Mouse (Mus musculus): ENCODE data around the gene Tmx2. TPM values are rescaled to one million over a fixed set of nuclear protein-coding genes. Genes with fewer than 3 reads are reported as not detected.
A peak's percentile ranks its signal among the peaks of the same experiment; 100 is the strongest.
"Not testable (repeated sequence)": the region's sequence is repeated elsewhere in the genome, so short reads cannot be mapped to it uniquely, and the experiment has no call there.

Gene Tmx2
- 20.9 to 31.5 TPM (median 22.4 TPM) in 3 replicates for total RNA-seq (2017)

- no peak for ATAC-seq (replicated peaks; ENCODE audit: insufficient number of reproducible peaks, low FRiP score, low TSS enrichment, poor library complexity, severe bottlenecking)
Measured at GRCm38 (mm10) chr2:84679016-84679415, at the start of gene Tmx2. TSS of gene Tmx2 (minus strand) at chr2:84679140.

DNA sequence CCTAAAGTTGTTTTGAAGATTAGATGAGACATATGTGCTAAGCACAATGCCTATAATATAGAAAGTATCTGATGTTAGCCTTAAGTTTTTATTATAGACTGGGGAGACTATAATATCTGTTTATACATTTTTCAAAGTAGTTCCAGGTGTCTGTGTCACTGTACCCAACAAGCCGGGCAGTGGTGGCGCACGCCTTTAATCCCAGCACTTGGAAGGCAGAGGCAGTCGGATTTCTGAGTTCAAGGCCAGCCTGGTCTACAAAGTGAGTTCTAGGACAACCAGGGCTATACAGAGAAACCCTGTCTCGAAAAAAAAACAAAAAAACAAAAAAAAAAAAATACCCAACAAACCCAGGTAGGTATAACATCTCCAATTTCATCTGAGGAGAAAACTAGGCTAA lies 49.3 kb upstream of the Tmx2 start:
- not testable (repeated sequence) for ATAC-seq (replicated peaks; ENCODE audit: insufficient number of reproducible peaks, low FRiP score, low TSS enrichment, poor library complexity, severe bottlenecking)

GRCm38 (mm10) chr2:84727172-84727858 lies 48.4 kb upstream of the Tmx2 start, which contains the start of gene Clp1:
TSS of gene Clp1 (minus strand) at chr2:84727350.
- ATAC-seq (replicated peaks; ENCODE audit: insufficient number of reproducible peaks, low FRiP score, low TSS enrichment, poor library complexity, severe bottlenecking), result peak; percentile 98

DNA sequence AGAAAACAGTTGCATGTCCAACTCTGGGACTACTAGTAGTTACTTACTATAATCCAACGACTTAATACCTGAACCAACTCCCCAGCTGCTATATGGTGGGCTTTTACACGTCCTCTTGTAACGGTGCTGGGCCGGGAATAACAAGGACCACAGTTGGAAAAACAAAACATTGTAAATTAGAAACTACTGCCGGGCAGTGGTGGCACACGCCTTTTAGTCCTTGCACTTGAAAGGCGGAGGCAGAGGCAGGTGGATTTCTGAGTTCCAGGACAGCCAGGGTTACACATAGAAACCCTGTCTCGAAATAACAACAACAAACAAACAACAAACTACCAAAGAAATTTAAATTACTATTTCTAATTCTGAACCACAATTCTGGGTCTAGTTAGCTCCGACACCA lies 47.8 kb upstream of the Tmx2 start:
- no peak for ATAC-seq (replicated peaks; ENCODE audit: insufficient number of reproducible peaks, low FRiP score, low TSS enrichment, poor library complexity, severe bottlenecking)

DNA sequence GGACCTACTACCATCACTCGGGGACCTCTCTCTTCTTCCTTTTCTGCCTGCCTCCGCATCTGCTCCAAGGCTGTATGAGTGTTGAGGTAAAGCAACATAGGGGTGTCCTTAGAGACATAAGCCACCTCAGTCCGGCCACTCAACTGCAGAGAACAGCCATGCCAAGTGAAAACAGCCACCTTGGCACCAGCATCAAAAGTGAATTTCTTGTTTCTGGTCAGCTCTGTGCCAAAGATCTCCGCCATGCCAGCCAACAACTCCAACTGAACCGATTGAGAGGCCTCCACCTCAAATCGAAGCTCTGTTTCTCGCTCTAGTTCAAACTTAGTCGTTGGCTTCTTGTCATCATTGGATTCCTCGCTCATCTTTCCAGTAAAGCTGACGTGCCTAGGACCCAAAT lies 46.8 kb upstream of the Tmx2 start:
- ATAC-seq (replicated peaks; ENCODE audit: insufficient number of reproducible peaks, low FRiP score, low TSS enrichment, poor library complexity, severe bottlenecking), result no peak

DNA sequence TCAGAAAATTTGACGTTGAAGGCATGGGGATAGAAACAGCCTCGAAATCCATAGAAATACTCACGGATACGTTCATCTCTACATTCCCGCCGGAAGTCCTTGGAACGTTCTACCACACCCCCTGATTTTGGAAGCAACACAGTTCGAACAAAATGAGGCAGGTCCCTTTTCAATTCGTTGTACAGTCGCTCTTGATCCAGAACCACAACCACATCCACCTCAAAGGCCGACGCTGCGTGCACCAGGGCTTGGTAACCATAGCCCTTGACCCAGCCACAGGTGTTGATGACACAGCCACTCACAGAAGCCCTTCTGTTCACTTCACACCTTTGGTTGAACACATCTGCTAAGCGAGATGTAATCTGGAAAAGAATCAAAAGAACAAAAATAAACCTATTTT lies 44.9 kb upstream of the Tmx2 start:
- no peak for ATAC-seq (replicated peaks; ENCODE audit: insufficient number of reproducible peaks, low FRiP score, low TSS enrichment, poor library complexity, severe bottlenecking)

DNA sequence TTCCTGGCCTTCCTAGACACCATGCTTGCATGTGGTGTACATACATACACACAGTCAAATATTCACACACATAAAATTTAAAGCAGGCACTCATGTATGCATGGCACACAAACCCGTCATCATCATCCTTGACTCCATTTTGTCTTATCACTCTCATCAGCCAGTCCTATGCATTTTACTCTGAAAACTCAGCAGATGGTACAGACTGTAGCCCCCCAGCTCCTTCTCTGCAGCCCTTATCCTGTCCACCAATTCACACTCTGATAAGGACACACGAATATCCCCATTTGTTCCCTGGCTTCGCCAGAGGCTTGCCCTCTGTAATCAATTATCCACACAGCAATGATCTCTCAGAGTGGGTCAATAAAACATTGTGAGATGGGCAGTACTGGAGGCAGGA lies 42.2 kb upstream of the Tmx2 start:
- ATAC-seq (replicated peaks; ENCODE audit: insufficient number of reproducible peaks, low FRiP score, low TSS enrichment, poor library complexity, severe bottlenecking), result no peak

DNA sequence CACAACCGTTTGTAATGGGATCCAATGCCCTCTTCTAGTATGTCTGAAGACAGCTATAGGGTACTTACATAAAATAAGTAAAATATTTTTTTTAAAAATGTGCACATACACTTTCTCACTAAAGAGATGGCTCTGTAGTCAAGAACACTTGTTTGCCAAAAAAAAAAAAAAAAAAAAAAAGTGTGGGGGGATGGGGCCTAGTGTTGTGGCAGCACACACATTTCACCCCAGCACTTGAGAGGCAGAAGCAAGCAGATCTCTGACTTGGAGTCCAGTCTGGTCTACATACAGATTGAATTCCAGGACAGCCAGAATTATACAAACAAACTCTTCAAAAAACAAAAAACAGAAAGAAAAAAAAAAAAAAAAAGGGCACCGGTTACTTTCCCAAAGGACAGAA lies 41.8 kb upstream of the Tmx2 start:
- ATAC-seq (replicated peaks; ENCODE audit: insufficient number of reproducible peaks, low FRiP score, low TSS enrichment, poor library complexity, severe bottlenecking), result no peak

GRCm38 (mm10) chr2:84717357-84717756 lies 38.4 kb upstream of the Tmx2 start:
- ATAC-seq (replicated peaks; ENCODE audit: insufficient number of reproducible peaks, low FRiP score, low TSS enrichment, poor library complexity, severe bottlenecking), result no peak

DNA sequence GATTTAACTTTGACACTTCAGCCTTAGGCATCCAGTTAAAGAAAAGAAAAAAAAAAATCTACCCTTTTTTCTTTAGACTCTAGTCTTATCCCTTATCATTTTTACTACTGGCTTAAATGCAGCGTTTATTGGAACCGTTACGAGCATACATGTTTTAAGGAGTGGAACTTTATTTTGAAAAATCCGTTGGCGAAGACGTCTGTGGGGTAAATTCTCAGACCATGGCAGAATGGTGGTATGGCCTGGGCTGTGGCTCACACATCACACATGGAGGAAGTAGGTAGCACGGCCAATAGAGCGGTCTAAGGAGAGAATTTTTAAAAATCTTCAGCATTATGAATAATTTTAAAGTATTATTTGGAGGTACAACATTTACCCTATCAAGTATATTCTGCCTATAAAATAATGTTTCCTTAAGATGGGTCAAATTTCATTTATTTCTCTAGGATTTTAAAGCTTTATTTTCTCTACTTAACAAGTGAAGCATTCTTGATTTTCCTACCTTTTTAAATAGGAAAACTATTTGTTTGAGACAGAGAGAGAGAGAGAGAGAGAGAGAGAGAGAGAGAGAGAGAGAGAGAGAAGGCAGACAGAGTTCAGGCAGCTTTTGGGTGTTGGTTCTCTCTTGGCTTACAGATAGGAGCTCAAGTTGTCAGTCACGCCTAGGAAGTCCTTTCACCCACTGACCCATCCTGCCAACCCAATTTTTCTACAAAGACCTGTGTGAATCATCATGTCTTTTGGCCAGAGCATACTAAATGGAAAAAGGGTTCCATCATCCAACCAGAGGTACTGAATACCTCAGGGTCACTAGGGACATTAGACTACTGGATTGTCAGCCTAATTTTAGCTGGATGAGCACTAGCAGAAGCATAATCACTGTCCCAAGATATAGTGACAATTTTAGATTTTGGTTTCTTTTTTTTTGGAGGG lies 37.7 kb upstream of the Tmx2 start:
- ATAC-seq (replicated peaks; ENCODE audit: insufficient number of reproducible peaks, low FRiP score, low TSS enrichment, poor library complexity, severe bottlenecking), result no peak

DNA sequence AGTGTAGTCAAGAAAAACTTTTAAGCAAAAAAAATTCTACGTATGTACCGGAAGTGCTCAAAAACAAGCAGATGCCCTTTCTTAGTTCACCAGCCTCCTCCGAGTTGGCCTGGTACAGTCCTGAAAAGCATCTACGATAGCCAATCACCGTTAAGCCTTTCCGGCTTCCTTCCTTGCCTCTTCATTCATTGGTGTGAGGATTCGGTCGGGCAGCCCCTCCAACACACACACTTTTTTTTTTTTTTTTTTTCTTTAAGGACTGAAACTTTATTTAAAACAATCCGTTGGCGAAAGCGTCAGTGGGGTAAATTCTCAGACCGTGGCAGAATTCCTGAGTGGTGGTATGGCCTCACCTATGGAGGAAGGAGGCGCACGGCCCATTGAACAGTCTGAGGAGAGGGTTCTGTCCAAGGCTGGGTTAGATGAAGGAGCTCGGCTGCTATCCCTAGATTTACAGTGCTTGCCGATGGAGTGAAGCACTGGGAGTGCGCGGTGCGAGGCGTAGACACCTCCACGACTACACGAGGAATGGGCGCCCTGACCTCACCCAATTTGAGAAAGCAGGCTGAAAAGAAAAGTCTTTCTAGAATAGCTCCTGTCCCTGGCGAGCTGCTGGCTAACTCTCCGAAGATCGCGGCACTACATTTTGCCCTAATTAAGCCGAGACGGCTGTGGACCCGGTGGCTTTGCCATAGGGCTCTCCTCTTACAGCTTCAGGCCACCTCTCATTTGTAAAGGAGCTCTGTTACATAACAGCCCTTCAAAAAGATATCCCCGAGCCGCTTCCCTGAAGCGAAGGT lies 36.8 kb upstream of the Tmx2 start:
- ATAC-seq (replicated peaks; ENCODE audit: insufficient number of reproducible peaks, low FRiP score, low TSS enrichment, poor library complexity, severe bottlenecking), result peak; percentile 94

DNA sequence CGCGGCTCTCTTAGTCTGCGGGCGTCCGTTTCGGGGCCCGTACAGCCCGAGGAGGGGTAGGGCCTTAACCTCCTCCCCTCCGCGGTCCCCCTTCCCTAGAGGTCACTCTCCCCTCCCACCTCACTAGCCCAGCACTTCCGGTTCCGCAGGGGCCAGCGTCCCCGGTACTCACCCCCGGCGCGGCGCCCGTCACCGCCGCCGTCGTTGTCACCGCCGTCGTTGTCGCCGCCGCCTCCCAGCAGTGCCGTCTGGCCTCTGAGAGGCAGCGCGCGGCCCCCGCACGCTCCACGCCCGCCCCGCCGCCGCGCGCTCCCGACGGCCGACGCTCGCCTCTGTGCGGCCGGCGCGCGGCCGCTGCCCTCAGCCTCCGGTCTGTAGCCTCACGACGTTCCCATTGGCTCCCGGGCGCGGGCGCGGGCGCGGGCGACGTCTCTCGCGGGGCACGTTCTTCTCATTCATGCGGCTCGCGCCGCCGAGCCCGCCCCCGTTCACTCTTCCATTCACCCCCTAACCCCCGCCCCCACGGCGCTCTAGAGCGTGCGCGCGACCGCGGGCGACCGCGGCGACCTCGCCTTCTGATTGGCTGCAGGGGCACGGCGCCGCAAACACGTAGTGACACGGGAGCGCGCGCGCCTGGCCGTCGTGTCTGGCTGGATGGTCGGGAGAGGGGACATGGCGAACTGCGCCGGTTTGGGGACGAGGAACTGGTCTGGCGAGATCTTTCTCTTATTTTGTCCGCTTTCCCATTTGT lies 36.0 kb upstream of the Tmx2 start, which contains the start of gene Zdhhc5:
Gene Zdhhc5, minus strand, starts transcription at position 370 of the 751 bp plus-strand sequence.
- peak; percentile 85 for ATAC-seq (replicated peaks; ENCODE audit: insufficient number of reproducible peaks, low FRiP score, low TSS enrichment, poor library complexity, severe bottlenecking)

GRCm38 (mm10) chr2:84714422-84714810 lies 35.5 kb upstream of the Tmx2 start:
- ATAC-seq (replicated peaks; ENCODE audit: insufficient number of reproducible peaks, low FRiP score, low TSS enrichment, poor library complexity, severe bottlenecking), result no peak

- no peak for ATAC-seq (replicated peaks; ENCODE audit: insufficient number of reproducible peaks, low FRiP score, low TSS enrichment, poor library complexity, severe bottlenecking)
Measured at GRCm38 (mm10) chr2:84711898-84712297, 33.0 kb upstream of the Tmx2 start.

DNA sequence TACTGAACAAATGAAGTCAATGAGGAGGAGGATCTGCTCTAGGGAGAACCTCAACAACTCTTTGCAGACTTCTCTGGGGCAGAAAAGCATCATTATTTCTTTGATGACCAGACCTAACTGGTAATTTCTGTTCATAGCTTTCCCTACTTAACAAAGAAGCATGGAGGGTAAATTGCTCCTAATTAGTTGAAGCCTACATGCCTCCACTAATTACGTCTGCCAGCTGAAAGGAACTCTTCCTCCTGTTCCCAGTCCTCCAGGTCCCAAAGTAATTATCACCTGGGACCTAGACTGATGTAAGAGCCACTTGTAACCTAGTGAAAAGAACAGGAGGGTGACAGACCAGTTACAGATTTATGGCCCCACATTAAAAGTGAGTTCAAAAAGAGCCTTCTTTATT lies 28.6 kb upstream of the Tmx2 start:
- no peak for ATAC-seq (replicated peaks; ENCODE audit: insufficient number of reproducible peaks, low FRiP score, low TSS enrichment, poor library complexity, severe bottlenecking)

- ATAC-seq (replicated peaks; ENCODE audit: insufficient number of reproducible peaks, low FRiP score, low TSS enrichment, poor library complexity, severe bottlenecking), result no peak
Measured at GRCm38 (mm10) chr2:84705295-84705694, 26.4 kb upstream of the Tmx2 start.

DNA sequence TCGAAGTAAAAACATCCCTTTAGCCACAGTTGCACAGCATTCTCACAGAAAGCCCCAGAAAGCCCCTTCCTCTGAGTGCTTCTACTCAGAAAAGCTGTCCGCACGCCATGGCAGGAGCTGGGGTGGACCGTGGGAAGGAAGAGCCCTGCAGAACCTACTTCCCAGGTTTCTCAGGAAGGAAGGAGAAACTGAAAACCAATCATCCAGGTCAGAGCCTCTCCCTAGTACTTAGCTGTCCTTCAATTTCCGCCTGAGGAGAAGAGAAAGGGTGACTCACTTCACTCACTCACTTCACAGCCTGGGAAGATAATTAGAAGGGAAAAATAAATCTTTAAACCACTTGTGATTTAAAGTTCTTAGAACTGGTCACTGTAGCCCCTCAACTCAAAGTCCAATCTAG lies 25.4 kb upstream of the Tmx2 start:
- no peak for ATAC-seq (replicated peaks; ENCODE audit: insufficient number of reproducible peaks, low FRiP score, low TSS enrichment, poor library complexity, severe bottlenecking)

- ATAC-seq (replicated peaks; ENCODE audit: insufficient number of reproducible peaks, low FRiP score, low TSS enrichment, poor library complexity, severe bottlenecking), result no peak
Measured at GRCm38 (mm10) chr2:84703497-84703896, 24.6 kb upstream of the Tmx2 start.

Measured in monocyte, adult 5-6 weeks (primary cell).